In the genomic region with DNA sequence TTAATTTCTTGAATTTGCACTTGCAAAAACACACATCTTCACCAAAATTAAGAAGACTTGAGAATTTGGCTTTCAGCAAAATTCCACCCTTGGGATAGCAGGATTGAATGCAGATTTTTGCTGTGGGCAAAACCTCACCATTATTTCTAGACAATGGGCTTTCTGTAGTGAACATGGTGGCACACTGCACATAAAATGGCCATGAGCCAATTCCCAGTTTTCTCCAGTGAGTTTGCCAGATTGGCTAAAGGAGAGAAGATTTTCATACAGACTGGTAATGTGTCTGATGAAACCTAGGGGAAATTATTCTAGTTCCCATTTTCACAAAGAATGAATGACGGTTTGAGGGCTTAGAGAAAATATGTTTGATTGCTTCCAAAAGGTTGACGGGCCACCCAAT, we compare ENCODE assay signal across 23 mouse cellular contexts.
DNase-seq lines count a peak whose midpoint lies in the region; ATAC-seq and TF ChIP-seq lines count a peak whose summit lies in the region.
"Had no signal": no experiment of that assay in that cellular context is flagged by ENCODE, and none has a peak within 500 bp of the region (broad histone marks: within the 10 kb centered on the region; RNA-seq: fewer than 3 reads in every experiment).

No protein-coding gene starts in this region.

- H3K36me3 ChIP-seq in midbrain, postnatal 0 days (ENCODE audit: insufficient read depth, low read length): no peaks in the 10 kb centered on the region
- H3K36me3 ChIP-seq in midbrain, embryonic 16.5 days (ENCODE audit: control insufficient read depth, insufficient read depth, low read length): no peaks in the 10 kb centered on the region
- H3K36me3 ChIP-seq: embryonic facial prominence, embryonic 10.5 days; embryonic facial prominence, embryonic 13.5 days; forebrain, embryonic 12.5 days; forebrain, embryonic 15.5 days; hindbrain, embryonic 12.5 days; hindbrain, embryonic 15.5 days had no signal

- intact Hi-C loops in gastrocnemius, adult 2 months (cut with DNase I): no loop called here

- no peak overlapping the region for H3K27ac ChIP-seq in midbrain, postnatal 0 days (ENCODE audit: low read depth, low read length)
- H3K27ac ChIP-seq in midbrain, embryonic 16.5 days (ENCODE audit: low read length): no peak overlapping the region
- no peak overlapping the region for H3K27ac ChIP-seq in gastrocnemius, adult 2 months
- H3K27ac ChIP-seq: embryonic facial prominence, embryonic 10.5 days; embryonic facial prominence, embryonic 13.5 days; forebrain, embryonic 12.5 days; forebrain, embryonic 15.5 days; hindbrain, embryonic 12.5 days; hindbrain, embryonic 15.5 days had no signal

- no peak for TF ChIP-seq POLR2A in brain, embryonic 14.5 days (IDR thresholded peaks at IDR 0.05; ENCODE audit: borderline replicate concordance, extremely low read depth, insufficient read depth, insufficient read length, poor library complexity, severe bottlenecking)

- no peaks in the 10 kb centered on the region for H3K9me3 ChIP-seq in midbrain, postnatal 0 days (ENCODE audit: low read length)
- no peaks in the 10 kb centered on the region for H3K9me3 ChIP-seq in midbrain, embryonic 16.5 days (replicated peaks; ENCODE audit: control insufficient read depth, low read length, poor library complexity, severe bottlenecking)
- H3K9me3 ChIP-seq: embryonic facial prominence, embryonic 10.5 days; embryonic facial prominence, embryonic 13.5 days; forebrain, embryonic 12.5 days; forebrain, embryonic 15.5 days; hindbrain, embryonic 12.5 days; hindbrain, embryonic 15.5 days had no signal

- no peak overlapping the region for H3K4me2 ChIP-seq in midbrain, postnatal 0 days (ENCODE audit: low read depth, low read length, poor library complexity, severe bottlenecking)
- H3K4me2 ChIP-seq in midbrain, embryonic 16.5 days (ENCODE audit: low read length): no peak overlapping the region
- H3K4me2 ChIP-seq: embryonic facial prominence, embryonic 13.5 days; forebrain, embryonic 12.5 days; forebrain, embryonic 15.5 days; heart, embryonic 11.5 days; hindbrain, embryonic 12.5 days; hindbrain, embryonic 15.5 days had no signal

- ATAC-seq in midbrain, postnatal 0 days (ENCODE audit: low FRiP score): no peak
- ATAC-seq in midbrain, embryonic 16.5 days: no peak
- ATAC-seq: forebrain, embryonic 15.5 days; intestine, postnatal 0 days had no signal

- DNase-seq in midbrain, postnatal 0 days (ENCODE audit: low spot score): peak; percentile 5
- DNase-seq in Muller cell, postnatal 12 days (ENCODE audit: inconsistent ontology term): peak; percentile 72
- peak; percentile 20 for DNase-seq in brain, embryonic 14.5 days (ENCODE audit: low read depth)
- DNase-seq in adrenal gland, adult 2 months: no peak
- no peak for DNase-seq in gastrocnemius, adult 2 months
- DNase-seq: adrenal gland, adult 8-10 months; adrenal gland, postnatal 25 days; cerebellum, adult 18-20 months; cerebellum, adult 9-10 months; cerebellum, postnatal 36 days; embryo, embryonic 11 days; gastrocnemius, postnatal 14 days; heart, adult 11 months had no signal

- no peak overlapping the region for H3K4me3 ChIP-seq in midbrain, postnatal 0 days (ENCODE audit: low read depth, low read length)
- H3K4me3 ChIP-seq in midbrain, embryonic 16.5 days (ENCODE audit: low read depth, low read length): no peak overlapping the region
- H3K4me3 ChIP-seq in gastrocnemius, adult 2 months: no peak overlapping the region
- H3K4me3 ChIP-seq: embryonic facial prominence, embryonic 10.5 days; embryonic facial prominence, embryonic 13.5 days; erythroblast, embryonic 14.5 days; forebrain, embryonic 12.5 days; forebrain, embryonic 15.5 days; hindbrain, embryonic 12.5 days; hindbrain, embryonic 15.5 days had no signal

- H3K9ac ChIP-seq in midbrain, postnatal 0 days (replicated peaks; ENCODE audit: low read length, poor library complexity, severe bottlenecking): no peak overlapping the region
- H3K9ac ChIP-seq in midbrain, embryonic 16.5 days (ENCODE audit: low read depth, low read length): no peak overlapping the region
- H3K9ac ChIP-seq: embryonic facial prominence, embryonic 13.5 days; forebrain, embryonic 12.5 days; forebrain, embryonic 15.5 days; hindbrain, embryonic 12.5 days; hindbrain, embryonic 15.5 days had no signal

- WGBS in midbrain, postnatal 0 days: 92% methylated on average over 2 of the region's 2 CpGs
- 93% methylated on average over 2 of the region's 2 CpGs for WGBS in midbrain, embryonic 16.5 days

- H3K4me1 ChIP-seq in midbrain, postnatal 0 days (ENCODE audit: insufficient read depth, low read length): no peaks in the 10 kb centered on the region
- no peaks in the 10 kb centered on the region for H3K4me1 ChIP-seq in midbrain, embryonic 16.5 days (ENCODE audit: control insufficient read depth, insufficient read depth, low read length)
- H3K4me1 ChIP-seq: embryonic facial prominence, embryonic 10.5 days; embryonic facial prominence, embryonic 13.5 days; forebrain, embryonic 12.5 days; forebrain, embryonic 15.5 days; hindbrain, embryonic 12.5 days; hindbrain, embryonic 15.5 days had no signal

- H3K27me3 ChIP-seq in midbrain, postnatal 0 days (ENCODE audit: insufficient read depth, low read length): no peaks in the 10 kb centered on the region
- no peaks in the 10 kb centered on the region for H3K27me3 ChIP-seq in midbrain, embryonic 16.5 days (ENCODE audit: control insufficient read depth, insufficient read depth, low read depth, low read length)
- H3K27me3 ChIP-seq: embryonic facial prominence, embryonic 13.5 days; forebrain, embryonic 12.5 days; forebrain, embryonic 15.5 days; hindbrain, embryonic 12.5 days; hindbrain, embryonic 15.5 days had no signal

- no peak for TF ChIP-seq CTCF in midbrain, postnatal 0 days (IDR thresholded peaks at IDR 0.05)
- no peak for TF ChIP-seq CTCF in brain, embryonic 14.5 days (IDR thresholded peaks at IDR 0.05; ENCODE audit: borderline replicate concordance, extremely low read depth, insufficient read depth, insufficient read length)
- no peak for TF ChIP-seq CTCF in gastrocnemius, adult 2 months (IDR thresholded peaks at IDR 0.05)

Comparison
In these comparisons a context has a peak if more than half of its experiments do, and no peak if none do; other contexts are left out.
1. DNase-seq: peak in midbrain, postnatal 0 days (single experiment), Muller cell, postnatal 12 days (single experiment) and brain, embryonic 14.5 days (single experiment); none in adrenal gland, adult 2 months (single experiment) and gastrocnemius, adult 2 months (single experiment).